Mouse (Mus musculus) neural tube, embryonic 13.5 days (tissue): ENCODE data around the gene Ctsk. TPM values are rescaled to one million over a fixed set of nuclear protein-coding genes. Genes with fewer than 3 reads are reported as not detected.

Experiments
- ATAC-seq: fragments of 200-750 bp; cut with Nextera tagmentation; 2 replicates; pipeline ENCODE4 v1.8.0; 2017; ENCODE audit warnings: low read depth, mild to moderate bottlenecking, moderate TSS enrichment, moderate library complexity
- H3K27ac ChIP-seq: fragments of 300-500 bp; sonication (generic); replicated peaks from 2 replicates; pipeline ENCODE4 v1.5.1; 2015; ENCODE audit warnings: moderate library complexity, mild to moderate bottlenecking, inconsistent platforms
- H3K27me3 ChIP-seq: fragments of 300-500 bp; sonication (generic); 2 replicates; pipeline ENCODE4 v1.6.1; 2015; ENCODE audit warnings: mild to moderate bottlenecking, inconsistent platforms
- H3K36me3 ChIP-seq: fragments of 300-500 bp; sonication (generic); 2 replicates; pipeline ENCODE4 v1.6.1; 2015; ENCODE audit warnings: mild to moderate bottlenecking, inconsistent platforms
- H3K4me1 ChIP-seq: fragments of 300-500 bp; sonication (generic); replicated peaks from 2 replicates; pipeline ENCODE4 v1.6.1; 2015; ENCODE audit warnings: inconsistent platforms
- H3K4me2 ChIP-seq: fragments of 300-500 bp; sonication (generic); 2 replicates; pipeline ENCODE4 v1.6.1; 2015; ENCODE audit warnings: inconsistent platforms, mild to moderate bottlenecking, moderate library complexity
- H3K4me3 ChIP-seq: fragments of 300-500 bp; sonication (generic); 2 replicates; pipeline ENCODE4 v1.5.1; 2015; ENCODE audit warnings: mild to moderate bottlenecking, inconsistent platforms
- H3K9ac ChIP-seq: fragments of 300-500 bp; sonication (generic); 2 replicates; pipeline ENCODE4 v1.6.1; 2015; ENCODE audit warnings: moderate library complexity, mild to moderate bottlenecking, inconsistent platforms
- H3K9me3 ChIP-seq: fragments of 300-500 bp; sonication (generic); 2 replicates; pipeline ENCODE4 v1.6.1; 2016; ENCODE audit warnings: inconsistent platforms
- WGBS: fragments of 180-500 bp; shearing (Covaris S2); methylation state at CpG from one replicate; pipeline ENCODE4 v1.1.7; 2015; 5-methylcytosine and 5-hydroxymethylcytosine counted together
- polyA plus RNA-seq: library from polyadenylated mRNA; unstranded; fragments of >200 nt; fragmentation: Nextera tagmentation; extraction: Ambion mirVana; gene quantifications from 2 replicates; pipeline ENCODE4 v1.2.1, GENCODE M21; 2015

The Ctsk gene
- polyA plus RNA-seq, 1 experiment from 2014 or later = 19.2 TPM

GRCm38 (mm10) chr3:95499496-95500140 lies 562 bp downstream of the Ctsk start:
- peak overlapping the region; percentile 5; the same call in 1 of the 2 replicates for H3K4me2 ChIP-seq
- 0 out of 2 replicates have a peak, but pooled peaks cover 6% of the 10 kb centered on the region for H3K4me1 ChIP-seq
- H3K36me3 ChIP-seq = peaks cover 20% of the 10 kb centered on the region
- no peak overlapping the region for H3K27ac ChIP-seq
- no peaks in the 10 kb centered on the region for H3K27me3 ChIP-seq
- H3K9ac ChIP-seq = no peak overlapping the region
- H3K4me3 ChIP-seq = 0 out of 2 replicates have a peak overlapping the region, but pooled peaks have one; percentile 5
- 70% methylated on average over 10 of the region's 10 CpGs for WGBS
- no peaks in the 10 kb centered on the region for H3K9me3 ChIP-seq
- ATAC-seq = no peak

GRCm38 (mm10) chr3:95502312-95502711 lies 3.3 kb downstream of the Ctsk start:
- ATAC-seq = no peak
- H3K27me3 ChIP-seq = no peaks in the 10 kb centered on the region
- no peak overlapping the region for H3K9ac ChIP-seq
- peaks cover 6% of the 10 kb centered on the region; the same call in 1 of the 2 replicates for H3K36me3 ChIP-seq
- H3K27ac ChIP-seq = 0 out of 2 replicates have a peak overlapping the region, but pooled peaks have one; percentile 34
- H3K4me2 ChIP-seq = peak overlapping the region; percentile 21; the same call in 1 of the 2 replicates
- H3K4me1 ChIP-seq = 0 out of 2 replicates have a peak, but pooled peaks cover 6% of the 10 kb centered on the region
- WGBS = 13% methylated on average over 2 of the region's 2 CpGs
- H3K9me3 ChIP-seq = no peaks in the 10 kb centered on the region
- no peak overlapping the region for H3K4me3 ChIP-seq

- Histone ChIP-seq H3K36me3 (peaks cover 19% of the 10 kb centered on the region), H3K4me1 (no peaks in the 10 kb centered on the region), H3K4me3 (no peak overlapping the region), H3K27ac (no peak overlapping the region), H3K9me3 (no peaks in the 10 kb centered on the region), H3K4me2 (no peak overlapping the region), H3K9ac (no peak overlapping the region), H3K27me3 (no peaks in the 10 kb centered on the region)
- ATAC-seq = no peak
- 72% methylated on average over 6 of the region's 6 CpGs for WGBS
Measured at GRCm38 (mm10) chr3:95509348-95509747, 10.3 kb downstream of the Ctsk start.

GRCm38 (mm10) chr3:95511611-95512180 lies 12.6 kb downstream of the Ctsk start:
- no peaks in the 10 kb centered on the region for H3K4me1 ChIP-seq
- no peak overlapping the region for H3K9ac ChIP-seq
- no peak for ATAC-seq
- no peaks in the 10 kb centered on the region for H3K27me3 ChIP-seq
- no peaks in the 10 kb centered on the region for H3K9me3 ChIP-seq
- H3K4me2 ChIP-seq = no peak overlapping the region
- 68% methylated on average over 9 of the region's 9 CpGs for WGBS
- no peak overlapping the region for H3K27ac ChIP-seq
- H3K4me3 ChIP-seq = no peak overlapping the region
- peaks cover 13% of the 10 kb centered on the region for H3K36me3 ChIP-seq

- Histone ChIP-seq H3K9me3 (no peaks in the 10 kb centered on the region), H3K4me2 (no peak overlapping the region), H3K27ac (no peak overlapping the region), H3K4me3 (no peak overlapping the region), H3K36me3 (no peaks in the 10 kb centered on the region), H3K4me1 (no peaks in the 10 kb centered on the region; the same call in 1 of the 2 replicates), H3K27me3 (no peaks in the 10 kb centered on the region), H3K9ac (0 out of 2 replicates have a peak overlapping the region, but pooled peaks have one; percentile 31)
- whole genome bisulfite sequencing = 83% methylated on average over 3 of the region's 3 CpGs
- no peak for ATAC-seq
Measured at GRCm38 (mm10) chr3:95516614-95517041, 17.6 kb downstream of the Ctsk start.

- WGBS = 32% methylated on average over 10 of the region's 10 CpGs
- H3K27me3 ChIP-seq = no peaks in the 10 kb centered on the region
- no peak overlapping the region for H3K4me3 ChIP-seq
- peak; percentile 71 for ATAC-seq
- H3K9me3 ChIP-seq = no peaks in the 10 kb centered on the region
- no peaks in the 10 kb centered on the region for H3K36me3 ChIP-seq
- no peak overlapping the region for H3K4me2 ChIP-seq
- H3K27ac ChIP-seq = no peak overlapping the region
- peak overlapping the region; percentile 31; the same call in 1 of the 2 replicates for H3K9ac ChIP-seq
- H3K4me1 ChIP-seq = no peaks in the 10 kb centered on the region; the same call in 1 of the 2 replicates
Measured at GRCm38 (mm10) chr3:95517493-95517898, 18.4 kb downstream of the Ctsk start.

GRCm38 (mm10) chr3:95518891-95519290 lies 19.8 kb downstream of the Ctsk start:
- no peak for ATAC-seq
- H3K9me3 ChIP-seq = no peaks in the 10 kb centered on the region
- H3K4me1 ChIP-seq = no peaks in the 10 kb centered on the region; the same call in 1 of the 2 replicates
- H3K9ac ChIP-seq = no peak overlapping the region
- H3K4me2 ChIP-seq = no peak overlapping the region
- H3K36me3 ChIP-seq = no peaks in the 10 kb centered on the region
- H3K27me3 ChIP-seq = no peaks in the 10 kb centered on the region
- no peak overlapping the region for H3K4me3 ChIP-seq
- H3K27ac ChIP-seq = no peak overlapping the region
- WGBS = 83% methylated on average over 7 of the region's 7 CpGs

GRCm38 (mm10) chr3:95519315-95519714 lies 20.3 kb downstream of the Ctsk start:
- ATAC-seq = no peak
- WGBS = 87% methylated on average over 2 of the region's 2 CpGs
- no peak overlapping the region for H3K9ac ChIP-seq
- H3K4me2 ChIP-seq = no peak overlapping the region
- H3K4me1 ChIP-seq = no peaks in the 10 kb centered on the region; the same call in 1 of the 2 replicates
- no peaks in the 10 kb centered on the region for H3K36me3 ChIP-seq
- H3K27me3 ChIP-seq = no peaks in the 10 kb centered on the region
- no peak overlapping the region for H3K27ac ChIP-seq
- no peak overlapping the region for H3K4me3 ChIP-seq
- H3K9me3 ChIP-seq = no peaks in the 10 kb centered on the region

GRCm38 (mm10) chr3:95520100-95520499 lies 21.0 kb downstream of the Ctsk start:
- H3K4me2 ChIP-seq = no peak overlapping the region

GRCm38 (mm10) chr3:95521168-95521567 lies 22.1 kb downstream of the Ctsk start:
- Histone ChIP-seq H3K4me3 (no peak overlapping the region), H3K4me2 (no peak overlapping the region), H3K4me1 (no peaks in the 10 kb centered on the region; the same call in 1 of the 2 replicates), H3K9ac (no peak overlapping the region), H3K9me3 (no peaks in the 10 kb centered on the region), H3K27ac (no peak overlapping the region), H3K36me3 (no peaks in the 10 kb centered on the region), H3K27me3 (no peaks in the 10 kb centered on the region)
- ATAC-seq = no peak
- 88% methylated on average over 10 of the region's 10 CpGs for WGBS

More at GRCm38 (mm10) chr3:95520100-95520499, 21.0 kb downstream of the Ctsk start:
- H3K4me1 ChIP-seq = no peaks in the 10 kb centered on the region; the same call in 1 of the 2 replicates
- no peaks in the 10 kb centered on the region for H3K36me3 ChIP-seq
- no peak for ATAC-seq
- H3K27ac ChIP-seq = no peak overlapping the region
- WGBS = 86% methylated on average over 3 of the region's 3 CpGs
- H3K4me3 ChIP-seq = no peak overlapping the region
- H3K27me3 ChIP-seq = no peaks in the 10 kb centered on the region
- no peak overlapping the region for H3K9ac ChIP-seq
- no peaks in the 10 kb centered on the region for H3K9me3 ChIP-seq

- Histone ChIP-seq H3K36me3 (no peaks in the 10 kb centered on the region), H3K9ac (no peak overlapping the region), H3K4me3 (no peak overlapping the region), H3K4me1 (no peaks in the 10 kb centered on the region), H3K9me3 (no peaks in the 10 kb centered on the region), H3K4me2 (no peak overlapping the region), H3K27me3 (no peaks in the 10 kb centered on the region), H3K27ac (no peak overlapping the region)
- ATAC-seq = no peak
- 68% methylated on average over 3 of the region's 3 CpGs for WGBS
Measured at GRCm38 (mm10) chr3:95523662-95524061, 24.6 kb downstream of the Ctsk start.

- 85% methylated on average over 2 of the region's 2 CpGs for WGBS
- no peaks in the 10 kb centered on the region for H3K36me3 ChIP-seq
Measured at GRCm38 (mm10) chr3:95524673-95525072, 25.6 kb downstream of the Ctsk start.

More at GRCm38 (mm10) chr3:95524673-95525072, 25.6 kb downstream of the Ctsk start:
- no peak overlapping the region for H3K9ac ChIP-seq
- H3K27ac ChIP-seq = no peak overlapping the region
- H3K4me3 ChIP-seq = no peak overlapping the region
- H3K9me3 ChIP-seq = no peaks in the 10 kb centered on the region
- H3K4me1 ChIP-seq = no peaks in the 10 kb centered on the region
- ATAC-seq = no peak
- no peak overlapping the region for H3K4me2 ChIP-seq
- H3K27me3 ChIP-seq = no peaks in the 10 kb centered on the region
